Mouse (Mus musculus): Measurements from ENCODE around the gene Pgpep1l.
"Not testable (repeated sequence)": the region's sequence is repeated elsewhere in the genome, so short reads cannot be mapped to it uniquely, and the experiment has no call there.

Gene Pgpep1l

DNA sequence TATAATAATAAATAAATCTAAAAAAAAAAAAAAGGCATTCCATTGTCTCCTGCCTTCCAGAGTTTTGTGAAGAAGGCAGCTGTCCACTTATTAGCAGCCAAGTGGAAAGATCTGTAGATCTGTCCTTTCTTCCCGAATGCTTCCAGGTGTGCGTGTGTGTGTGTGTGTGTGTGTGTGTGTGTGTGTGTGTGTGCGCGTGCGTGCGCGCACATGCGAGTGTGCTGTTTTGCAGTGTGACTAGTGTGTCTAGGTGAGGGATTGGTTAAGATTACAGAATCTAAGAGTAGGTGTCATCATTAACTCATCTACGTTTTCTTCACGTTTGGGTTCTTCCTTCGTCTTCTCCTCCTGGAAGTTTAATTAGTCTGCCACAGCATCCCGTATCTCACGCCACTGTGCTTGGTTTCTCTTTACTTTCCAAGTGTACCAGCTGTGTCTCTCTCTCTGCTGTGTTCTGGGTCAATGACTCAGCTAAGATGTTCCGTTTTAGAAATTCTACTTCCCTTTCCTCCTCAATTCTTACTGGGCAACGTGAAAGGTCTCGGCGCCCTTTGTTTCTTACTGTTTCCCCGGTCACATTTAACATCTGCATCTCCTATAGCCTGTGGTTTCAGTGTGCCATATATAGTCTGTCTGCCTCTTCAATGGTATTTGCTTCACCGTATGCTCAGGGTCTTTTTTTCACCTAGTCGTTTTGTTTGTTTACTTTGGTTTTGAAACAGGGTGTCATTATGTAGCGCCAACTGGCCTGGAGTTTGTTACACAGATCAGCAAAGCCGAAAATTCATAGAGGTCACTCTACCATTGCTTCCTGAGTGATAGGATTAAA lies 18.5 kb upstream of the Pgpep1l start:
- no peak for DNase-seq

DNA sequence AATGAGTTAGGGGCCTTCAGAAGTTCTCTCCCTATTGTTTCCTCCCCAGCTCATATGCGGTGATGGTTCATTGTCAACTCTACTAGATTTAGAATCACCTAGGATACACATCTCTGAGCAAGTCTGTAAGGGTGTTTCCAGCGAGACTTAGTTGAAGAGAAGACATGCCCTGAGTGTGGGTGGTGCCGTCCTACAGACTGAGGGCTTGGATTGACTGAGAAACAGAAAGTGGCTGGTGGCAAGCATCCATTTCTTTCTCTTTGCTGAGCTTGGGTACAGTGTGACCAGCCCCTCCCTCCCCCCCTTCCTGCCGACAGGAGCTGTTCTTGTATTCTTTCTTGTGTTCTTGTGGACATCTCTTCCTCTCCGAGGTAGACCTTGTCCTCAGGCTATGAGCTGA lies 17.3 kb upstream of the Pgpep1l start:
- no peak for DNase-seq

DNA sequence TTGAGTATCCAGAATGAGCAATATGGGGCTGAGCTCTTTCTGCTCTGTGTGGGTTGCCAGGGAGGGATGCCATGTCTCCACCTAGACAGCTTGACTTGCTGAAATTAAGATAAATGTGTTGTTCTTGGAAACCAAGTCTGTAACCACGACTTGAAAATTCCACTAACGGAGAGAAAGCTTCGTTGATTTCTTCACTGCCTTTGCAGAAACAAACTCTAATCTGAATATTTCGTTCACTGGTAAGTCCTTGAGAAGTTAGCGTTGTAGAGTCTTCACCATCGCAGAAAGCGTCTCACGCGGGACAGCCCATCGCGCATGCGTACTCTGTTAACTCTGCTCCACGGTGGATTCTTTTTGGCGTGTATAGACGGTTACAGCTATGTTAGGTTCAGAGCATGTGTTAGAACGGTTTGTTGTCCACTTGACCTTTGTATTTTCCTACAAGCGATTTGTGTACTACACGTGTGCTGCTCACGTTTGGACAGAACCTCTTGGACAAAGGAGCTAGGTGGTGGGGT lies 16.4 kb upstream of the Pgpep1l start:
- no peak for DNase-seq

DNA sequence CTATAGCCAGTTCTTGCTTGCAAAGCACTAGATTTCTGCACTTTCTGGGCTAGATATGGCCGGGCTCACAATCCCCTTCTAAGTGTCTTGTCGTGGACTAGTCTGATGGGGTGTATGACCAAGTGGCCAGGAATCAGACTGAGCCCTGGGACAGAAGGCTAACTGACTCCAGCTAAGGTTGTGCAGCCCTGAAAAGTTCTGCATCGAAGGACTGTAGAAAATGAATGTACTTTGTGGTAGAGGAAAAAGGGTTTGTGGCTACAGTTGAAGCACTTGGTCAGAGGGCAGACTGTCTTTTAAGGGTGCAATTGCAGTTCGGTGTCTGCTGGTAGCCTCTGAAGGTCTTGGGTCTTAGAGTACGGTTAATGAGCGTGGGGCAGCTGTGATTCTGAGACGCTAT lies 15.4 kb upstream of the Pgpep1l start:
- no peak for DNase-seq

DNA sequence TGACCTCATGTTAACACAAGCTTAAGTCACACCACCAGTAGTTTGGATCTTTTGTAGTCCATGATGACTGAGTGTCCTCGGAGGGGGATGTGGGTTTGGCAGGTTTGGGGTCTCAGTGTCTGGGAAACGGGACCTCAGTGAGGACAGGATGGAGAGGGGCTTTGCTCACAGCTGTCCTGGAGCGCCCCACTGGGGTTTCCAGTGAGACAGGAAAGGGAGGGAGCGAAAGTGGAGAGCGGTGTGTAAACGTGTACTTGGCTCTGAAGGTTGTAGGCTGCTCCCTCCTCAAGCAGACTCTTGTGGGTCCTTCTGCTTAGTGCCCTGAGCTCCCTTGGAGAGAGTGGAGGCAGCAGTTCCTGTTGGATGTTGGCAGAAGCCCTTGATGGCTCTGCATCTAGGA lies 14.9 kb upstream of the Pgpep1l start:
- no peak for DNase-seq

DNA sequence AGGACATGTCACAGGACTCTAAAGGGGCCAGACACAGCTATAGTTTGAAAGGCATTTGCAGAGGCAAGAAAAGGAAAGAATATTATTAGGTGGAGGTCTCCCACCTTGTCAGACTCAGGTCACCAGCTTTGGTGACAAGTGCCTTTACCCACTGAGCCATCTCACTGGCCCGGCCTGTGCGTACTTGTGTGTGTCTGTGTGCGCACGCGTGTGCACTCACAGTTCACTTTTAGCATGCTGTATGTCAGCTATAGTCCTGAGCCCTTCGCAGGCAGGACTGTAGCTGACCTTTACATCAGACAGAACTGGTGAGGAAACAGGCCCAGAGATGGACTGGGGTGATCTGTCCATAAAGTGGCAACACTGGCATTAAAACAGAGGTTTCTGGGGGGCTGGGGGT lies 14.4 kb upstream of the Pgpep1l start:
- DNase-seq, result no peak

DNA sequence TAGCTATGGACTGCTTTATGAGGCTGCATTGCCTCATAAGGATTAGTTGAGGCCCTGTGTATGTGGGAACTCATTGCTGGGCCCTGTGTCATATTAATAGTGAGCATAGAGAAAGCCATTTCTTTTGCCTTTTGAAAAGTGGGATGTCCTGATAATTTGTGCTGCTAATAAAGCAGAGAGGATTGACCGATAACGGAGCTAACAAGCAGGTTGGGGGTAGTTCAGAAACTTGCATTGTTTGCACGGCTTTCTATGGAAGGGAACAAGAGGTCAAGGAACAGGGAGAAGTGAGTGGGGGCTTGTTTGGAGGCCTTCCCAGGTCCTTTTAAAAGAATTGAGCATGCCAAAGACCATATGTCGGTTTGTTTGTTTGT lies 13.9 kb upstream of the Pgpep1l start:
- no peak for DNase-seq

DNA sequence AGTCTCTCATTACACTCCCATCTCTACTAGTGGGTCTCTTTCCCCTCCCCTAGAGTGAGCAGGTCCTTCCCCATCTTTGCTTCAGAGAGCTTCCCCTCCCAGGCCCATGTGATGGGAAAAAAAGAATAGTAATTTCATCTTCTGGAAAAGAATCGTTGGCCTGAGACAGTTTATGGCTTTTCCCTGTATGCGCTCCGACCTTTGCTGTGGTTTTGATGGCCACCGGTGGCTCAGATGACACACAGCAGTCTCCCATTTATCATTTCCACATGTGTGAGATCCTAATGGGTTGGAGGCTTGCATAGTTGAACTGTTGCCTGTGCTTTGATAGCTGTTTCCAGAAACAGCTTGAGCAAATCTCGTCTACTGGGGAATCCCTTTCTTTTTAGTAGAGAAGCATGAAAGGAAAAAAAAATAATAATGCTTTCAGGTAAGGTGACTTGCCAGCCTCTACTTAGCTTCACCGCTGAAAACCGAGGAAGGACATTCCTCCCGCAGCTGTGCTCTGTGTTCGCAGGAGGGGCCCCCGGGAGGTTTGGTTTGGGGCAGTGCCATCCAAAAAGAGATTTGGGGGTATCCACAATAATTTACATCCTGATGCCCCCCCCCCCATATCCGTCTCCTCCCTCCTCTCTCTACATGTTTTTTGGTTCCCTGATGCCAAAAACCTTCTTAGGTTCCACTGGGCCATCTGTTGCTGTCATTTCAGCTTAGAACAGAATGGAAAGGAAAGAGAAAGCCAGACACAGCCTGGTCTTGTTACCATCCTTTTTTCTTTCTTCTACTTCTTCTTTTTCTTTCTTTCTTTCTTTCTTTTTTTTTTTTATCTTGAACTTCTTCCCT lies 13.2 kb upstream of the Pgpep1l start:
- no peak for DNase-seq

DNA sequence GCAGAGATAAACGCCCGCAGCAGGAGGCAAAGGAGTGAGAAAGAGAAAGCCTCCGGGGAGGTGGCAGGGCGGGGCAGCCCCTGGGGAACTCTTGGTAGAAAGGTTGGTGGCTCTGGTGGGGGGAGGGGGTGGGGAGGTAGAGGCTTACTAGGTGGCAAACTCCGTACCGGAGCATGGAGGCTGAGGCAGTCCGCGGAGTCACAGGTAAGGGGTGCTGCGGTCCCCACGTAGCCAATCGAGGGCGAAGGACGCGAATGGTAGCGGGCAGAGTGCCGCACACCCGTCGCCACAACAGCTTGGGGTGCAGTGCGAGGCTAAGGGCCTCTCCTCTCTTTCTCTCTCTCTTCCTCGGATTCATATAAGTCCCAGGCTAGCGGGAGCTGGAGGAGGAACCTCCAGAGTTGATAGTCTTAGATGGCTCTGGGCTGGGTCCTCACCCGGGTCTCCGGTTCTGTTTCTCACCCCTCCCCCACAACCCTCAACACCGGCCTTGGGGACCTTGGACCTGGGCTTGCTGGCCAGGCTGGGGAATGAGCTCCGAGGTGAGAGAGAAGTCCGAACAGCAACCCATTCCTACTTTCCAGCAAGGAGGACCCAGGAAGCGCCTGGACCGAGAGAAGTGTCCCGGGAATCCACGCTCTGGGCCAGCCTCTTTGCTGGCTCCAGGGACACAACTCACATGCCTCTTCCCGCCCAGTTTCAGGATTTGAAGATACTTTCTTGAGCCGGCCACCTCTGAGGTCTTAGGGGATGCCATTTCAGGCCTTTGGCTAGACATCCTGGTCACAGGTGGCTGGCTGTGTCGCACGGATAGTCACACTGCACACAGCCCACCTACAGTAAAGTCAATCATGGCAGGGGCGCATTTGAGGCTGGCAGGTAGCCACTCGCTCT lies 12.1 kb upstream of the Pgpep1l start:
- peak; percentile 17 to 39 for DNase-seq

DNA sequence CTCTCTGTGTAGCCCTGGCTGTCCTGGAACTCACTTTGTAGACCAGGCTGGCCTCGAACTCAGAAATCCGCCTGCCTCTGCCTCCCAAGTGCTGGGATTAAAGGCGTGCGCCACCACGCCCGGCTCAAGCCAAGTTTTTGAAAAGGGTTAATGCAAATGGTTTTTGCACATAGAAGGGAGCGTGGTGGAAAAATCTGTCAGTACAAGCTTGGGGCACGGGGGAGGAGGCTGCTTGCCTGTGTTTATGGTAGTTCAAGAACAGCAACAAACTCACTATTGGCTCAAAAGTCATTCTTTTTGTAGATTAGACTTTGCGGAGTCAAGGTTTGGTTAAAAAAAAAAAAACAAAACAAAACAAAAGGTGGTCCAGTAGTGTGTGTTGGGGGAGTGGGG lies 11.4 kb upstream of the Pgpep1l start:
- DNase-seq, result not testable (repeated sequence)

DNA sequence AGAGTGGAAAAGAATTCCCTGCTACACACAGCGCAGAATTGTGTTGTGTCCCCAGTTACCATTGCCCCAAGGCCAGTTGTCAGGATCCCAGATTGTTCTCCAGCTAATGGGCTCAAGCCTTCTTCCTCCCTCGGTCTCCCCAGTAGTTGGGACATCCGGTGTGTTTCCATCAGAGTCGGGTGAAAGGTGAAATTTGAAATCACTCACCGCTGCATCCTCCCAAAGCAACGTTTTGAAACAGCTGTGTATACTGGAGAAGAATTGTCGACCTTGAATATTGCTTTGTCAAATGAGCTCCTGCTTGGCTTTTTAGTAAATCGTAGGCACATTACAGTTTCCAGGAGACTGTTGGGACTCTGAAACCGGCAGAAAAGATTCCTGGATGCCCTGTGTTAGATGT lies 10.9 kb upstream of the Pgpep1l start:
- DNase-seq, result no peak

DNA sequence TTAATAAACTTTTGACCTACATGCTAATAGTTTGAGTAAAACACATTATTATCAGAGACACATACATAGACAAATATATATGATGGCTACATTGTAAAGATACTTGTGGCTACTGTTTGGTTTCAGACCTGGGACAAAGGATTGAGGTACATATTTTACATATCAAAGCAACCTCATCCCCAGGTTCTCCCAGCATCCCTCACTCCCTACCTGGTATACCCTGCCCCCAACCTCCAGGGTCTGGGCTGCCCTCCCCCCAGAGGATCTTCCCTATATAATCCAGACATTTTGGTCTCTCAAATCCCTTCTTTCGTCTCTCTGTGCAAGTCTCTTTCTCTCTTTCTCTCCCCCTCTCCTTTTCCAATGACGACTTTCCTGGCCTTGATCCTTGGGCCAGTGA lies 10.2 kb upstream of the Pgpep1l start:
- no peak for DNase-seq

DNA sequence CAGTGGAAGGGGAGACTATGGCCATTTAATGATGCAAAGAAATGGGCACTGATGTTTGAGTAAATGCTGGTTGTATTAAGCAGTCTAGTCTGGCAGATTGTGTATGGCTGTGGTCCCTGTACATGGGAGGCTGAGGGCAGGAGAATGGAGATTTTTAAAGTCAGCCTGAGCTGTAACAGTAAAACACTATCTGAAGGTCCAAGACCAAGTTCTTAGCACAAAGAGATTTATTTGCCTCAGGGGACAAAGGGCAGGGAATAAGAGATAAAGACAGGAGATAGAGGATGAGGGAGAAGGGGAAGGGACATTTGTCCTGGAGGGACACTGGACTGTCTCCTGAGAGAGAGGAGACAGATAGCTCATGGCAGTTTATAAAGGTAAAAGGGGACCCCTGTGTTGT lies 9.5 kb upstream of the Pgpep1l start, which contains the start of gene Fam169b:
Gene Fam169b, plus strand, starts transcription at position 325 of the 400 bp plus-strand sequence.
- DNase-seq, result no peak

DNA sequence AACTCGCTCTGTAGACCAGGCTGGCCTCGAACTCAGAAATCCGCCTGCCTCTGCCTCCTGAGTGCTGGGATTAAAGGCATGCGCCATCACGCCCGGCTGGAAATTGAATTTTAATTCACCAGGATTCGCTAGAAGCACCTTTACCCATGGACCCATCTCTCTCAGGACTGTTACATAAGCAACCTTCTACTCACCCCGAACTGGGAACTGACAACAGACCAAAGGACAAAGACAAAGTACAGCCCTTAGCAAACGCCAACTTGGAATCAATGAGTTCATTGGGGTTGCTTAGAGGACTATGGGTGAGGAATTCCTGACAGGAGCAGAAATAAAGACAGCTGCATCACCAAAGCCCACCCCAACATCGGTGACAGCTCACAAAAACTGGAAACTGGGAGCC lies 8.6 kb upstream of the Pgpep1l start:
- no peak for DNase-seq

DNA sequence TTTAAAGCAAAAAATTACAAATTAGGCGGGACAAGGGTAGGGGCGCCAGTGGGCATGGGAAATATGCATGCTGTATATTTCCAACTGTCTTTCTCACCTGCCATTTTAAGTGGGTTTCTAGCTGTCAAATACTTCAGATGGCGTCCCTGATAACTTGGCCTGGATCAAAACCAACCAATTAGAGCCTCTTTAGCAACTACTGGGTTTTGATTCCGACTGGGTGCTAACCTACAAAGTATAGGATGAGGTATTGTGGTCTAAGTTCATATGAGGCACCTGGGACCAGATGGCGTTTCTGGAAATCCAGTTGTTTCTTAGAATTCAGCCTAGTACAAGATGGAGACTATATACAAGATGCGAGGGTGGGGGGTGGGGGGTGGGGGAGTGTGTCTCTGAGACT lies 7.8 kb upstream of the Pgpep1l start:
- DNase-seq, result no peak

DNA sequence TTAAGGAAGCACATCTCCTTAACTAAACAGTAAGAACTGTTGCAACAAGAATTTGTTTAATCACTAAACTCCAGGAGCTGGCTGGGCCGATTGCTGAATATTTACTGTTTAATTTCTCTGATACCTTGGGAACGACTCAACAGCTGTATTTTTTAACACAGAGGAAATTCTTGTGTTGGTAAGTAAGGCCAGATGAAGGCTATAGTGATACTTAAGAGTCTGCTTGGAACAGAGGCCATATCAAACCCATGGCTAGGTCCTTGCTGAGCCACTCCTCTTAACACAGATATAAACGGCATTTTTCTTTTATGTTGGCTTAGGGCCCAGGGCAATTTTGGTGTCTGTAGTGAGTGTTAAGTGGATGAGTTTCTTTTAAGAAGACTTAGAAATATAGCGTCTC lies 6.5 kb upstream of the Pgpep1l start:
- DNase-seq, result no peak

DNA sequence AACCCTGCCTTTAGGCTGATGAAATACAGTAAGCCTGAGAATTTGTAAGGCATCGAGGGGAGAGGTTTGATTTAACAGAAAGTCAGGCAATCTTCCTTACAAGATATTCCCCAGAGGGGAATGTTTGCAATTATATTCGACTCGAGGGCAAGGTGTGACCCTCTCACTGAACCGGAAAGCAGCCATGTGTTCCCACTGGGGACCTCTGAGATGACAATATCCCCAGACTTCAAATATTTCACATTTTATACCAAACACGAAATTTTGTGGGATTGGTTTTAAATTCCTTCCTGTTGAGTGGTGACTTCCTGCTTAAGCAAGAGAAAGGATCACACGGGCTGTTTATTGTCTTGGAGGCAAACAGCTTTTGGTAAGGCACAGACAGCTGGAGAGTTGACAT lies 2.7 kb upstream of the Pgpep1l start:
- no peak for DNase-seq

DNA sequence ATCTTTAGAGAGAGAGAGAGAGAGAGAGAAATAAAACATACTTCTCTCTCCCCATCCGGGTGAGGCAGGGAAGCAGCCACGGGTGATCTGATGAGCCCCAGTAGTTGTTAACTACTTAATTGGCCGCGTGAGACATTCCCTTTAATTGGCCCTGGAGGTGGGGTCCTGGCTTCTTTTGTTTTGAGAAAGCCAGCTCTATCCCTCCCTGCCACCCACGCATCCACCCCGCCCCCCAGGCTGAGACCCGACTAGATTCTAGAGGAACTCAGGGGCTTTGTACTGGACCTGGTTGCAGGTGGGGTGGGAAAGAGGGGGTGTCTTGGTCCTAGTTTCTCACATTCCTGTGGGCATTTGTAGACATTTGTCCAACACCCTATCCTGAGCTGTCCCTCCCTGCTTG lies 1.4 kb upstream of the Pgpep1l start:
- no peak for DNase-seq

DNA sequence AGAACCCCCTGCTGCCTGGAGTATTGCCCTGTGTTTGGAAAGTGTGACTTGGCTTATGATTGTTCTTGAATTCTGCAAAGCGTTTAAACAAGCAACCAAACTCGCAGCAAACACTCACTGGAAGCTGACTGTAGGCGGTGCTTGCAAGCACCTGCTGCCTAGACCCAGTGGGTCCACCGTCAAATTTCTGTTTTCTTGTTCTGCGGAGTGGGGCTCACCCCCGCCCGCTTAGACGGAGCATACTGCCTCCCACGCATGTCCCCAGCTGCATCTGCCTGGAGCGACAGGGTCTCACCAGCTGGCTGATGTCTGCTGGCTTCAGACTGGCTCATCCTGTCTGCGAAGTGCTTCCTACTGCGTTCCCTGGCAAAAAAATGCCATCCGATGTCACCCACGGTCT lies 498 bp upstream of the Pgpep1l start:
- DNase-seq, result peak; percentile 15 to 19

DNA sequence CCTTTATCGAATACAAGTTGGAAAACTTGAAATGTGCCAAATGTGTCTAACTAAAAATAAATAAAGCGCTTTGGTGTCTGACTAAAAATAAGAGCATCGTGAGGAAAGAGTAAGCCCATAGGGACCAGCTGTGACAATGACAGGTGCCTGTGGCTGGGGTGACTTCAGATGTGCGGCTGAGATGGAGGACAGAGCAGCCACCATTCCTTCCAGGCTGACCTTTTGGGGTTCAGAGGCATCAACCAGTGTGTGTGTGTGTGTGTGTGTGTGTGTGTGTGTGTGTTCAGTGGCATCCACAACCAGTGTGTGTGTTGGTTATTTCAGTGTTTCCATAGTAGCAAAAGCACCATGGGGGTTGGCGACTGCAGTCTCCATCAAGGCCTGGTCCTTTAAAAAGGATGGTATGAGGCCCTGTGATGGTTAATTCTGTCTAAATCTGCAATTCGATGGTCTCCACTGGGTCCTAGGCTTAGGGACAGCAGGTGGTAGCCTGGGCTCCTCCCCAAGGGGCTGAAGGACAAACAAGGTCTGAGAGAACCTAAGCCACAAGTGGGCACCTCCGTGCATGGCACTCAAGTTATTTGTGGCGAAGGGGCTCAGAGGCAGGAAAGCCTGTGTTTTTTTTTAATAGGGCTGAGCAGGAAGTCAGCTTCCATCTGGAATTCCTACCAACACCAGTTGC lies 546 bp downstream of the Pgpep1l start:
- DNase-seq, result no peak

DNA sequence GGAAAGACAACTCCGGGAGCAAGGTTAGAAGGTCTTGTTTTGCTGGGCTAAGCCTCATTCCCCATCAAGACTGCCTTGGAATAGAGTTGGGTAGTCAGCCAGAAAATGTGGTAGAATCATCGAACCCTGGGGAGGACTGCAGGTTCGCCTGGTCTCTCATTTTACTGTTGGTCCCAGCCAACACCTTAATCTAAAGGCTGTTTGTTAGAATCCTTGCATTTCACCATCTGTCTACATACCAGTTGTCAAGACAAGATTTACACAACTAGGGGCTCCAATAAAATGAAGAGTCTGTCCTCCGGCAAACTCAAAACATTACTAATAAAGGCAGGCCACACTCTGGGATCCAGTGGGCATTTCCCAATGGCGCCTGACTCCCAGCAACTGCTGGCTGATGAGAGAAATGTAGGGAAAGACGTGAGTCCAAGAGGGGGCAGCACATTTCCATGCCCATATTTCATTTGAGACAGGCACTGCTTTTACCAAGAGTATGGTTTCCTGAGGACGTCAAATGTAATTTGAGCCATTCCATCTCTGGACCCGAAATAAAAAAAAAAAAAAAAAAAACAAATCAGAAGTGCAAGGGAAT lies 1.3 kb downstream of the Pgpep1l start:
- no peak for DNase-seq

DNA sequence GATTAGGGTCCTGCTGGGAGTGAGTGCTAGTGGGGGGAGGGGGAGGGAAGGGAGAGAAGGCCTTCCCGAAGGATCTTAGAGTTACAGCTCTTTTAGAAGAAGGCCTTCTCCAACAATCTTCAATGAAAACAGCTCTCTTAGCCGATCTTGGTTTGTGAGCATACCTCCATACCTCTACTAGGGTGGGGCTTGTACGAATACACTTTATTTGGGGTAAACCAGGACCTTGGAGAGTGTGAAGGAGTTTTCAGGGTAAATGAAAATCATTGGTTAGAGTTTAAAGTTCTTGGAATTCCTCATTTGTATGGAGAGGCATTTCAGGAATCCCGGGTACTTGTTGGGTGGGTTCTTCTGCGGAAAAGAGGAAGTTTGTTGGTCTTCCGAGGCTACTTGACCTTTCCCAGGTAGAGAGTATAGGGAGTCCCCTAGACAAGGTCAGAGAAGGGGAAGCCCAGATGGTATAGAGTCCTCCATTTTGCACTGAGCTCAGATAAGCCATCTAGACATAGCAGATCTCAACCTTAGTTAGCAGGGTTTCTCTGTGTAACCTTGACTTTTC lies 4.4 kb downstream of the Pgpep1l start:
- no peak for DNase-seq
